Mouse (Mus musculus): ENCODE data around the gene Gm36245. TPM values are rescaled to one million over a fixed set of nuclear protein-coding genes. Genes with fewer than 3 reads are reported as not detected.
"Not testable (repeated sequence)": the region's sequence is repeated elsewhere in the genome, so short reads cannot be mapped to it uniquely, and the experiment has no call there.

Gene Gm36245
- total RNA-seq (2021) = not detected

DNA sequence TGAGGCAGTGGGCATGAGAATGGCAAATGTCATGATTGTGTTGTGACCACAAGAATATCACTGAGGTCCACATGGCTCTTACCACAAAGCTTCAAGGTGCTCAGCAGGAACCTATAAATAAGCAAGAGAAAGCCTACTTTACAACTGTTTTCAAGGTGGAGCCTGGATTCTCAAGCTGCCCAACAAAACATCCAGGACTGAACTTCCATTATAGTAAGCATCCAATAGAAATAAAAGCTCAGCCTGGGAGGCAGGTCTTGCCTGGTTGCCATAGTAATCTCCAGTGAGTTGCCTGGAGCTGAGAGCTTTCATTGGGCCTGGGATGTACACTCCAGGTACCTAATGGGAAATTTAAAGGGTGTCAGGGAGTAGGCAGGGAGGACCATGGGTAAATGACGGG lies at the start of gene Gm36245:
Gene Gm36245 (plus strand): TSS at position 301 of the 400 bp plus-strand sequence.
- DNase-seq (ENCODE audit: low spot score in 2 of 2) = no peak
- intact Hi-C loops (cut with DNase I) = no loop called here

- intact Hi-C loops (cut with DNase I) = no loop called here
- no peak for DNase-seq (ENCODE audit: low spot score in 2 of 2)
Measured at GRCm38 (mm10) chr15:77561792-77562191, 37.3 kb upstream of the Gm36245 start, which contains the start of gene 1700025B11Rik. TSS of gene 1700025B11Rik (minus strand) at chr15:77561892.

DNA sequence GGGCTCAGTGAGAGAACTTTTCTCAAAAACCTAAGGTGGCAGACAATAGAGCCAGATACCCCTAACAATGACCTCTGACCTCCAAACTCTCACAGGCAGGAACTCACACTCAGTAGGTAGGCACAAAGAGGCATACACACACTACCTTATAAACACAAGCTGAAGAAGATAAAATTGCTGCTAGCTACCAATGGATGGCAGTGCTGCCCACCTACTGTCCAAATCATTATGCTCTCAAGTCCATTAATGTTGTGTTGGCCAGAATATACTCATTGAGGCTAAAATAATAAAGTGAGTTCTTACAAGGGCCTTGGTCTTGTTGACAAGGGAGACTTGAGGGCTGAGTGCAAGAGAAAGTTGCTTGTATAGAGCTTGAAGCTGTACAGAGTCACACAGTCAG lies 35.8 kb upstream of the Gm36245 start:
- DNase-seq (ENCODE audit: low spot score in 2 of 2) = no peak
- intact Hi-C loops (cut with DNase I) = no loop called here

DNA sequence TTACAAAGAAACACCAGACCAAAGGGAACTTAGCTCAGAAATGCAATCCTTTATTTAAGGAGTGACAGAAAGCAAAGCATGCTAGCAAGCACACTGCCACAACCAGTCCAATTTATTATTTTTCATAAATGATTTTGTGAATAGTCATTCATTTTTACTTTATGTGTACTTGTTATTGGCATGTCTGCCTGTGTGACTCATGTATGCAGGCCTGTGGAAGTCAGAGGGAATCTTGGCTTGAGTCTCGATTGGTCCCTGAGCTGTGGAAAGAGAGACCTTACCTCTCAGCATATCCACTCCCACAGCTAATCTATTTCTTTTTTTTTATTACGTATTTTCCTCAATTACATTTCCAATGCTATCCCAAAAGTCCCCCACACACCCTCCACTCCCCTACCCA lies 20.3 kb upstream of the Gm36245 start:
- no peak for DNase-seq (ENCODE audit: low spot score in 2 of 2)
- intact Hi-C loops (cut with DNase I) = no loop called here

DNA sequence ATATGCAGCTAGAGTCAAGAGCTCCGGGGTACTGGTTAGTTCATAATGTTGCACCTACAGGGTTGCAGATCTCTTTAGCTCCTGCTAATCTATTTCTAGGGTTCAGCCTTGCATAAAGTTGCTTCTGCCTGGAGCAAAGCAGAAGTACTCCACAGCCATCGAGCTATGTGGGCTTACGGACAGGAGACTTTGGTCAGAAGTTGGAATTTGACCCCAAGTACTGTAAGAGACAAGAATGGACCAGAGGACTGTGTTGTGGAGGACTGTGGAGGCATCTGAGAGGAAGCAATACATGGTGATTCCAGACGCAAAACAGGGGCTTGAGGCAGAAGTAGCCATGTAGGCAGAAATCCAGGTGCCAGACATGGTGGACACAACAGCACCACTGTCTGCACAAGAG lies 19.7 kb upstream of the Gm36245 start:
- no peak for DNase-seq (ENCODE audit: low spot score in 2 of 2)
- intact Hi-C loops (cut with DNase I) = no loop called here

DNA sequence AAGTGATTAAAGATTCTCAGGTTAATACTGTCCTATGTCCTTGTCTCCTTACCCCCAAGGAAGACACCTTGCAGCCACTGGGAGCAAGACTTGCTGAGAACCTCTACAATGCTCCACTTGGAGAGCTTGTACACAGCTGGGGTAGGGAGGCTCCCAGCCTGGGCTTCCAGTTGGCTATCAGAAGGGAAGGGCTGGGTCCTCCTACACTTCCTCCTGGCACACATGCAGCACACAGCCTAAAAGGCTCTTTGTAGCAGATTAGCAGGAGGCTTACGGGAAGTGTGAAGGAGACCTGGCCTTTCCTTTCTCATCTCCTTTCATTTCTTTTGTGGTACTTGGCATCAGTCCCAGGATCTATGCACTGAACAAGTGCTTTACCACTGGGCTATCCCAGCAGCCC lies 17.4 kb upstream of the Gm36245 start:
- intact Hi-C loops (cut with DNase I) = no loop called here
- peak in 1 of 2 experiments; percentile 5 for DNase-seq (ENCODE audit: low spot score in 2 of 2)

DNA sequence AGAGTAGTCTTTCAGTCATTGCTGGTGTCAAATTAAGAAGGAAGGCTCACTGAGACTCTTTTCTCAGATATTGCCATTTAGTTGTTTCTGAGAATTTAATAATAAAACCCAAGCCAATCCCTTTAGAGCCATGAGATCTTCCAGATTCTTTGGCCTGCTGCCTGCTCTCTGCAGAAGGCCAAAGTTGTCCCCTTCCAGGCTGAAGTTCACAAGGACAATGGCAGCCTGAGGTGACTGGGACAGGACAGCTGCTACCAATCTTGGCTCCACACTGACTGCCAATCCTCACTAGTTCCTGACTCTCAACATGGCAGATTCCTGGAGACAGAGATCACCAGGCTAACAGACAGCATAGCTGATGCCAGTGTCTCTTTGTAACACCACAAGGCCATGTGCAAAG lies 12.0 kb upstream of the Gm36245 start:
- DNase-seq (ENCODE audit: low spot score in 2 of 2) = no peak
- intact Hi-C loops (cut with DNase I) = no loop called here

- intact Hi-C loops (cut with DNase I) = no loop called here
- DNase-seq (ENCODE audit: low spot score in 2 of 2) = no peak
Measured at GRCm38 (mm10) chr15:77588981-77589380, 10.1 kb upstream of the Gm36245 start.

DNA sequence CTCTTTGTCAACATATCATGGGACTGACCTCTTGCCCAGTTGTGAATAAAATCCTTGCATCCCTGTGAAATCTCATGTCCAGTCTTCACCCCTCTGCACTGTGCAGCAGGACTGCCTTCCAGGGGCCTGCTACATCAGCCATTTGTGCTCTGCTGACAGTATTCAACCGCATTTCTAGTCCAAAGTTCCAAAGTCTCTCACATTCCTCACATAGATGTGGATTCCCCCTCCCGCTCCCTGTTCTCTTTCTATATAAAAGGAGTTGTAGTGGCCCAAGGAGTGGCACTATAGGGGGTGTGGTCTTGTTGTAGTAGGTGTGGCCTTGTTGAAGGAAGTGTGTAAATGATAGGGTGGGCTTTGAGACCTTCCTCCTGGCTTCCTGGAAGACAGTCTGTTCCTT lies 8.2 kb upstream of the Gm36245 start:
- no peak for DNase-seq (ENCODE audit: low spot score in 2 of 2)
- intact Hi-C loops (cut with DNase I) = no loop called here

DNA sequence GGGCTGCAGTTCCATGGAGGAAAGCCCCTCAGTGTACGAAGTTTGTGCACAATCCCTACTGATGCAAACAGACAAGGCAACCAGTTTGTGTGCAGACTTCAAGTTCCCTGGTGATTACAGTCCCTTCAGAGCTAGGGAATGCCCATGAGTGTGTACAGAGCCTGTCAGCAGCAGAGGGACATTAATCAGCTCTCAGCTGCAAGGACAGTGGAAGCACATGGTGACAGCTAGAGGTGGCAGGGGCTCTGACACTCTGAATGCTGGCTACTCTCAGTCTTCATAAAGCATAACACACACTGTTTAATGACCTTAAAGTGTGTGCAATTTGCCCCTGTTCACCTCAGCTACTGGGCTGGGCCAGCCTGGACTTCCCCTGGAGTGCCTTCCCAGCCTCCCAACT lies 5.5 kb upstream of the Gm36245 start:
- intact Hi-C loops (cut with DNase I) = no loop called here

DNA sequence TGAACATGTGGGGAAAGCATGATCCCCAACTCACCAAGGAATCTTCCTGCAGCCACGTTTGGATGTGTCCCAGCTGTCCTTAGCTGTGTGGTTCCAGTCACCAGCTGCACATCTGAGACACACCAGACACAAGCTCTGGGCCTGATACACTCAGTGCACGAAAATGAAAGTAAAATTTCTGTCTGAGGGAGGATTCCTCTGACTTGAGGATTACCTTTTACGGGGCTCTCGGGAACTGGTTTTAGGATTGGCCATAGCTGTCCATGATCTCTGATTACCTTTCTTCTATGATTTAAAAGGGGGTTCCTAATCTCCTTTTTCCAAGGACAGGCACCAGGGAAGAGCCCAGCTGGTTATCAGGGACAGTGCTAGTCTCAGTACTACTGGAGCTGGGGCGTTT lies 3.1 kb upstream of the Gm36245 start, which contains the start of gene Apol10b:
Gene Apol10b (minus strand): TSS at position 165 of the 400 bp plus-strand sequence.
- intact Hi-C loops (cut with DNase I) = no loop called here
- DNase-seq (ENCODE audit: low spot score in 2 of 2) = no peak

More for the DNA sequence above, 5.5 kb upstream of the Gm36245 start:
- DNase-seq (ENCODE audit: low spot score in 2 of 2) = no peak

DNA sequence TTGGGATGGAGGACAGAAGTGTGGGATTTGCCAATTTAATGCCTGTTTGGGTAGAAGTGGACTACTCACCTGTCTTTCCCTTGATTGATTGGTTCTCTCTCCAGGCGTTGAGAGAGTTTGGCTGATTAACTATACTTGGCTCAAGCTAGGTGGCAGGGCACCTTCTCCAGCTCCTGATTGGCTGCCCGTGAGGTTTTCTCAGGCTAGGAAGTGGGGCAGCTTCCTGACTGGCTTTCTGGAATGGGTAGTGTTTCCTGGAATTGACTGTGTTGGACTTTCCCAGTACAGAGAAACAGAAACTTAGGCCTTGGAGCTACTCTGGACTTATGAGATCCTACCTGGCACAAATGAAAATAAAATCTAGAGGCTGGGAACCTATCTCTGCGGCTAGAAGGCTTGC lies 629 bp upstream of the Gm36245 start:
- DNase-seq (ENCODE audit: low spot score in 2 of 2) = no peak

DNA sequence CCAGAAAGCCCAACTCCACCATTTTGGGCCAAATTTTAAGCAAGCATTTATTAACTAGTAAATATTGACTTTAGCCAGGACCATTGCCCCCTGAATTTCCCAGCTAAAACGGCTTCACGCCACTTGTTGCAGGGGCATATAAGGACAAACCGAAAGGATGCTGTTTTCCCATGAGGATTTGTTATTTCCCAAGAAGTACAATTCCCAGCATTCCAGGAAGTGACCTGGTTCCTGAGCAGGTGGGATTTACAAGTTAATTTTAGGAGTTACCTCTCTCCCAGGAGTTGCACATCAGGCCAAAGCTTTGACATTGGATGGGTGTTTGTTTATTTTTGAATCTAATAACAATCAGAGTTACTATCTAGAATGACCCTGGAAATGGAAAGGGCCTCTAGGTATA lies 7.0 kb downstream of the Gm36245 start:
- no peak for DNase-seq (ENCODE audit: low spot score in 2 of 2)
- intact Hi-C loops (cut with DNase I) = no loop called here

More for the DNA sequence above, 629 bp upstream of the Gm36245 start:
- intact Hi-C loops (cut with DNase I) = no loop called here

GRCm38 (mm10) chr15:77624710-77625109 lies 25.7 kb downstream of the Gm36245 start:
- DNase-seq (ENCODE audit: low spot score in 2 of 2) = no peak
- intact Hi-C loops (cut with DNase I) = no loop called here

DNA sequence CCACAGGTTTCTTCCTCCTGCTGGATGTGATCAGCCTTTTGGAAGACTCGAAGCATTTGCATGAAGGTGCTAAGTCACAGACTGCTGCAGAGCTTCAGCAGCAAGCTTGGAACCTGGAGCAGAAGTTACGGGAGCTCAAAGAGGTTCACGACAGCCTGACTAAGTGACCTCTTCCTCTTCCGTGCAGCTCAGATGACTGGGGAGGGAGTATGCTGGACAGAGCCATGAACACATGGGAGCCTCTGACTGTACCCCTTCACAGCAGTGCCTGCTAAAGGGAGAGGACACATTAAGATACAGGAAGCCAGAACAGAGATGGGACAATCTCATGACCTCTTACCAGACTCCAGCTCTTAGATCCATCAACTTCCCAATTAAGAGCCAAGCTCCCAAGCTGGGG lies 27.4 kb downstream of the Gm36245 start:
- DNase-seq (ENCODE audit: low spot score in 2 of 2); intact Hi-C loops (cut with DNase I): not testable (repeated sequence)

GRCm38 (mm10) chr15:77628647-77629046 lies 29.6 kb downstream of the Gm36245 start:
- DNase-seq (ENCODE audit: low spot score in 2 of 2); intact Hi-C loops (cut with DNase I): not testable (repeated sequence)

- not testable (repeated sequence) for DNase-seq (ENCODE audit: low spot score in 2 of 2)
- intact Hi-C loops (cut with DNase I) = loop anchor here (1.0 kb wide), 1 partner anchor 107 kb away; no protein-coding TSS in a partner anchor
Measured at GRCm38 (mm10) chr15:77629822-77630221, 30.8 kb downstream of the Gm36245 start.

- intact Hi-C loops (cut with DNase I); DNase-seq (ENCODE audit: low spot score in 2 of 2): not testable (repeated sequence)
Measured at GRCm38 (mm10) chr15:77643176-77643575, 44.1 kb downstream of the Gm36245 start, which contains the start of gene Apol11b. TSS of gene Apol11b (minus strand) at chr15:77643286.

- intact Hi-C loops (cut with DNase I) = not testable (repeated sequence)
Measured at GRCm38 (mm10) chr15:77651143-77651542, 52.1 kb downstream of the Gm36245 start.

More at GRCm38 (mm10) chr15:77651143-77651542, 52.1 kb downstream of the Gm36245 start:
- DNase-seq (ENCODE audit: low spot score in 2 of 2) = not testable (repeated sequence)

Measured in left cerebral cortex, postnatal 36 days (tissue).